Mouse (Mus musculus): ENCODE measurements around the gene Ubqln4.

- TF ChIP-seq CTCF (IDR thresholded peaks at IDR 0.05; ENCODE audit: borderline replicate concordance, insufficient read depth, low read length) (no peak), POLR2A (IDR thresholded peaks at IDR 0.05; ENCODE audit: low read depth, low read length) (no peak)
Measured at GRCm38 (mm10) chr3:88529204-88530000, 24.2 kb upstream of the Ubqln4 start.
